Mouse (Mus musculus) stomach, embryonic 15.5 days (tissue): Measurements from ENCODE around the gene Hinfp. TPM values are rescaled to one million over a fixed set of nuclear protein-coding genes. Genes with fewer than 3 reads are reported as not detected.
"Not testable (repeated sequence)": the region's sequence is repeated elsewhere in the genome, so short reads cannot be mapped to it uniquely, and the experiment has no call there.

Experiments
- ATAC-seq: fragments of 200-750 bp; cut with Nextera tagmentation; 2 replicates; pipeline ENCODE4 v1.8.0; 2017; ENCODE audit warnings: low read depth, moderate number of reproducible peaks, moderate TSS enrichment; ENCODE audit not compliant: insufficient read depth, low FRiP score
- H3K27ac ChIP-seq: fragments of 300-500 bp; sonication (generic); 2 replicates; pipeline ENCODE4 v1.5.1; 2015; ENCODE audit warnings: mild to moderate bottlenecking, inconsistent platforms
- H3K27me3 ChIP-seq: fragments of 300-500 bp; sonication (generic); replicated peaks from 2 replicates; pipeline ENCODE4 v1.6.1; 2015; ENCODE audit warnings: inconsistent platforms
- H3K36me3 ChIP-seq: fragments of 300-500 bp; sonication (generic); 2 replicates; pipeline ENCODE4 v1.6.1; 2015; ENCODE audit warnings: inconsistent platforms
- H3K4me1 ChIP-seq: fragments of 300-500 bp; sonication (generic); 2 replicates; pipeline ENCODE4 v1.6.1; 2015; ENCODE audit warnings: inconsistent platforms
- H3K4me2 ChIP-seq: fragments of 300-500 bp; sonication (generic); 2 replicates; pipeline ENCODE4 v1.6.1; 2015; ENCODE audit warnings: mild to moderate bottlenecking, inconsistent platforms
- H3K4me3 ChIP-seq: fragments of 300-500 bp; sonication (generic); replicated peaks from 2 replicates; pipeline ENCODE4 v1.5.1; 2015; ENCODE audit warnings: inconsistent platforms
- H3K9ac ChIP-seq: fragments of 300-500 bp; sonication (generic); 2 replicates; pipeline ENCODE4 v1.6.1; 2015; ENCODE audit warnings: inconsistent platforms
- H3K9me3 ChIP-seq: fragments of 300-500 bp; sonication (generic); 2 replicates; pipeline ENCODE4 v1.6.1; 2016; ENCODE audit warnings: inconsistent platforms
- WGBS: fragments of 180-500 bp; shearing (Covaris S2); methylation state at CpG from one replicate; pipeline ENCODE4 v1.1.7; 2015; 5-methylcytosine and 5-hydroxymethylcytosine counted together
- polyA plus RNA-seq: library from polyadenylated mRNA; unstranded; fragments of >200 nt; fragmentation: Nextera tagmentation; extraction: Ambion mirVana; gene quantifications from 2 replicates; pipeline ENCODE4 v1.2.1, GENCODE M21; 2015

Gene Hinfp
- polyA plus RNA-seq, 1 experiment from 2014 or later: 20.3 TPM

DNA sequence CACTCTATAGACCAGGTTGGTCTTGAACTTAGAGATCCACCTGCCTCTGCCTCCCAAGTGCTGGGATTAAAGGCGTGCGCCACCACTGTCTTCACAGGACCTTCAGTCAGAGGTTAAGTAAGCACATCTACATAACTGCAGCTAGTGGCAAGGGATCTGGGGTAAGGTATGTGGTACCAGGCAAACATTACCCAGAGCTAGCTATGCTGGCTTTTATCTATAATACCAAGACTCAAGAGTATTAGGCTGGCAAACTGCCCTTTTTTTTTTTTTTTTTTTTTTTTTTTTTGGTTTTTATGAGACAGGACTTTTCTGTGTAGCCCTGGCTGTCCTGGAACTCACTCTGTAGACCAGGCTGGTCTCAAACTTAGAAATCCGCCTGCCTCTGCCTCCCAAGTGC, 5.5 kb downstream of the Hinfp start:
- H3K27me3 ChIP-seq, H3K9ac ChIP-seq, H3K9me3 ChIP-seq, H3K27ac ChIP-seq, H3K4me1 ChIP-seq, H3K4me3 ChIP-seq, ATAC-seq, H3K4me2 ChIP-seq: not testable (repeated sequence)
- 93% methylated on average over 3 of the region's 3 CpGs for WGBS
- peaks cover 53% of the 10 kb centered on the region for H3K36me3 ChIP-seq

DNA sequence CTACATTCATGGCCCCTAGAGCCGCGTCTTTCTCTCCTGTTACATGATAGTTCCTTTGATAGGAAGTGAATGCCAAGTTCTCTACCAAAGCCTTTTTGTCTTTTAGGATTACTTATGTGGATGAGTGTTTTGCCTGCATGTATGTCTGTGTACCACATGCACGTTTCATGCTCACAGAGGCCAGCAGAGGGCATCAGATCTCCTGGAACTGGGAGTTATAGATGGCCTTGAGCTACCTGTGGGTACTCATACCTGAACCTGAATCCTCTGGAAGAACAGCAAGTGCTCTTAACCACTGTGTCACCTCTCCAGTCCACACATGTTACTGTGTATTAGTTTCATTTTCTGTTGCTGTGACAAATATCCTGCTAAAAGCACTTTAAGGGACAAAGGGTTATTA, 13.0 kb downstream of the Hinfp start:
- 70% methylated on average over 3 of the region's 3 CpGs for WGBS
- 0 out of 2 replicates have a peak, but pooled peaks cover 6% of the 10 kb centered on the region for H3K27me3 ChIP-seq
- H3K27ac ChIP-seq: no peak overlapping the region
- no peak for ATAC-seq
- peaks cover 16% of the 10 kb centered on the region for H3K4me1 ChIP-seq
- H3K36me3 ChIP-seq: peaks cover 46% of the 10 kb centered on the region
- no peak overlapping the region for H3K9ac ChIP-seq
- no peak overlapping the region for H3K4me3 ChIP-seq
- no peaks in the 10 kb centered on the region for H3K9me3 ChIP-seq
- no peak overlapping the region for H3K4me2 ChIP-seq

DNA sequence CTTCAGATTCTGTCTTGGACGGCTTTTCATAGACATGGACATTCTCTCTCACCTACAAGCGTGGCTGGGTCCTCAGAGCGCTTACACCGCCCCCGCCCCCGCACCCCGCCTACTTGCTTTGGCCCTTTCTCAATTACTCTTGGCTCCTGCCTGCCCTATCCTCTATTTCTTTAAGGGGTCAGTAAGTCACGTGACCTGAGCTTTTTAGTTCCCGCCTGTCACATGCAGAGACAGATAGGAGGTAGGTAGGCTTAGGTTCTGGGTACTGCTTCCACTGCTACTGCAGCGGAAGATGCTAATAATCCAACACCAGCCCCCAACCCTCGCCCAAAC, 16.5 kb downstream of the Hinfp start:
- peaks cover 26% of the 10 kb centered on the region for H3K4me1 ChIP-seq
- 0 out of 2 replicates have a peak overlapping the region, but pooled peaks have one; percentile 66 for H3K4me3 ChIP-seq
- 0 out of 2 replicates have a peak, but pooled peaks have one; percentile 11 for ATAC-seq
- H3K36me3 ChIP-seq: peaks cover 21% of the 10 kb centered on the region
- H3K4me2 ChIP-seq: peak overlapping the region; percentile 98
- WGBS: 16% methylated on average over 11 of the region's 11 CpGs
- H3K9me3 ChIP-seq: no peaks in the 10 kb centered on the region
- H3K27me3 ChIP-seq: 0 out of 2 replicates have a peak, but pooled peaks cover 10% of the 10 kb centered on the region
- H3K9ac ChIP-seq: no peak overlapping the region
- no peak overlapping the region for H3K27ac ChIP-seq

DNA sequence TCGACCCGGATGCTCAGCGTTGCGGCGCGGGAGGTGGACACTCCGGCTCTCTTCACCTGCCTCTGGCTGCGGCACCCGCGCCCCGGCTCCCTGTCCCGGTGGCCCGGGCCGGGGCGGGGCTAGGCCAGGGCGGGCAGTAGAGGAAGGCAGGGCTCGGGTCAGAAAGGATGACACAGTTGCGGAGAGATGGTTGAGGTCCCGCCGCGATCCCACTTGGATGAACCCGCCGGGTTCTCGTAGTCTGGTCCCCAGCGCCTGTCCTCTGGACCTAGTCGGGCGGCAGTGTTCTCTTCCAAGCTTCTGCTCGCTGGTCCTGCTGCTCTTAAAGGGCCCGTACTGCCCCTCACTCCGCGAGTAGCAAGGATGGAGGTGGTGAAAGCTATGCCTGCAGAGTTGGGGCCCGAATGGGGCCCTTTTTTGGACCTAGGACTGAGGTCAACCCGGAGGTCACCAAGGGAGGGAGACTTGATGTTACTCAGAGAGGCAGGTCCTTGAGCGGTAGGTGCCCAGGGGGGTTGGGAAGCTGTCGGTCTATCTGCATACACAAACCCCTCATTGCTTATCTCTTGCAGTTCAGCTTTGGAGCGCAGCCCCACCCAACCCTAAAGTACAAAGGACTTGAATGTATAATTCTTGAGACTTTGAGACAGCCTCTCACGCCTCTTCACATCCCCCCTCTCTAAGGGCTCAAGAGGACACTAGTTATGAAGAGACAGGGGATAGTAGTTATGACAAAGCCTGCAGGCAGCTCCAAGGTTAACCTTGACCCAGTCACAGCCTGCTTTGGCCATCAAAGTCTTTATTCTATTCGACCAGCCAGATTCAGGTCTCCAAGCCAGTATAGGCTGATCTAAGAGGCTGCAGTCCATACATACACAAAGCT, 17.2 kb downstream of the Hinfp start, which contains the start of gene Abcg4:
Abcg4 (minus strand) TSS at position 540 of the 883 bp plus-strand sequence.
- Histone ChIP-seq H3K9me3 (no peaks in the 10 kb centered on the region), H3K27me3 (0 out of 2 replicates have a peak, but pooled peaks cover 10% of the 10 kb centered on the region), H3K4me2 (peak within 1 kb of the TSS; percentile 98), H3K4me3 (peak within 1 kb of the TSS; percentile 66), H3K27ac (no peak within 1 kb of the TSS), H3K9ac (peak within 1 kb of the TSS; percentile 42), H3K36me3 (peaks cover 15% of the 10 kb centered on the region; the same call in 1 of the 2 replicates), H3K4me1 (peaks cover 26% of the 10 kb centered on the region)
- under 1% methylated on average over 38 of the region's 38 CpGs for WGBS
- ATAC-seq: peak; percentile 78

DNA sequence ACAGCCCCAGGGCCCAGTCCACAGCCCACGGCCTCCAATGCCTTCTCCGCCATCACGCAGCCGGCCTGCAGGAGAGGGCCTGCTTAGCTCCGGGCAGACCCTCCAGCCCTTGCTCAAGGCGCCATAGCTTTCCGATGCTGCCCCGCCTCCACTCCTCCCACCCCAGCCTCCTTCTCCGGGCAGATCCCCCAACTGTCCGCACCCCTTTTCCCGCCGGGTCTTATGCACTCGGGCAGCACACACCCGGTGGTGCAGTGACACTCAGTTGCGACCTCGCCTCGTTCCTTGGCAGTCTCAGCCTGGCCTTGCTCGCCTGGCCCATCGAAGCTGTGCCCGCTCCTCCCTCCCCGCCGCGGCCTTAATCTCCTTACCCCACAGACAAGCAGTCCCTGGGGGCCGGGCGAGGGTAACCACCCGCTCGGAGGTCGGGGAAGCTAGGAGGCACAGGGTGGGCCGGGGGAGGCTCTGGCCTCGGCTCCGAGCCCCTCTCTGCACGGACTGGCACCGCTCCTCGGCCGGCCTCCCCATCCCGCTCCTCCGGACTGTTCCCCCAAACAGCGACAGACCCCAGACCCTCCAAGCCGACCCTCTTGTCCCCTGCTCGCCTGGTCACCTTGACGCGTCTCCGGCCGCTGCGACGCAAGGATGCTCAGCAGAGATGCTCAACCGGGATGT, 17.9 kb downstream of the Hinfp start:
- under 1% methylated on average over 46 of the region's 47 CpGs for WGBS
- Histone ChIP-seq H3K27me3 (0 out of 2 replicates have a peak, but pooled peaks cover 10% of the 10 kb centered on the region), H3K4me2 (peak overlapping the region; percentile 98), H3K36me3 (0 out of 2 replicates have a peak, but pooled peaks cover 7% of the 10 kb centered on the region), H3K27ac (no peak overlapping the region), H3K9ac (peak overlapping the region; percentile 42), H3K9me3 (no peaks in the 10 kb centered on the region), H3K4me1 (peaks cover 26% of the 10 kb centered on the region), H3K4me3 (peak overlapping the region; percentile 66)
- ATAC-seq: peak; percentile 23

DNA sequence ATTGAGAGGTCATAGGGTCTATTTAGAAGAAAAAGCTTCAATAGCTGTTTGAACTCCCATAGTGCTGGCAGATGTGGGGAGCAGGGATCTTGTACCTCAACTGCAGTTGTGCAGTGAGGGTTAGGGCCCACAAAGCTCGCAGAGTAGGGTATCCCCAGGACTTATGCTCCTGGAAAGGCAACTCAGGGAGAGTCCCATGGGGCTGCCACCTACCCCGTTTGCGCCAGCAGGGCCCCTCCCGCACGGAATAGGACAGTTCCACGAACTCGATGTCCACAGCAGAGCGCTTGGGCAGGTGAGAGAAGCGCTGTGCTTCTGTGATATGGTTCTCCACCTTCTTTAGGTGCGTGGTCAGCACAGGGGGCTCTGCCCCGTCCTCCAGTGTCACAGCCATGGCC, 18.5 kb downstream of the Hinfp start:
- 0 out of 2 replicates have a peak, but pooled peaks have one; percentile 1 for ATAC-seq
- H3K27ac ChIP-seq: no peak overlapping the region
- H3K9ac ChIP-seq: peak overlapping the region; percentile 42; the same call in 1 of the 2 replicates
- H3K4me2 ChIP-seq: peak overlapping the region; percentile 98
- H3K36me3 ChIP-seq: 0 out of 2 replicates have a peak, but pooled peaks cover 5% of the 10 kb centered on the region
- H3K4me3 ChIP-seq: peak overlapping the region; percentile 66
- H3K9me3 ChIP-seq: no peaks in the 10 kb centered on the region
- 0 out of 2 replicates have a peak, but pooled peaks cover 10% of the 10 kb centered on the region for H3K27me3 ChIP-seq
- H3K4me1 ChIP-seq: peaks cover 26% of the 10 kb centered on the region
- 16% methylated on average over 11 of the region's 11 CpGs for WGBS

DNA sequence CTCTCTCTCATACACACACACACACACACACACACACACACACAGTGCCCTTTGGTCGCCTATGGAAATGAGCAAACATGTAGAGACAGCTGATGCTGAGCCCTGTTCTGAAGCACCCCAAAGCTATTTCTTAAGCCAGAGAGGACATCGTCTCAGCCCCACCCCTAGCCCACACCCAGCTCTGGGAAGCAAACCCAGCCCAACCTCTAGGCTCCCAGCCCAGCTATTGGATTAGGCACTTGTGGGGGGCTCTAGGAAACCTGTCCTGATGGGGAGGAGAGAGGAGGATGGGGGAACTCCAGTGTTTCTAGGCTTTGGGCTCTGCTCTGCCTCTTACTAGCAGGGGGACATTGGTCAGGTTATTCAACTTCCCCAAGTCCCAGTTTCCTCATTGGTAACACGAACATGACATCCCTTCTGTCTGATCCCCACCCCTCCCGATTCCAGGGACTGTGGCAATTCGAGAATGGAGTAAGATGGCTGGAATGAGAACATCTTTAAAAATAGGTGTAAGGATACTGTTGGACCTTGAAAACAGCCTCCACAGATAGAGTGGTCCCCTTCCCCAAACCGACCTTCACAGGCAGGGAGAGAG, 19.1 kb downstream of the Hinfp start:
- no peaks in the 10 kb centered on the region for H3K9me3 ChIP-seq
- H3K9ac ChIP-seq: no peak overlapping the region
- H3K4me3 ChIP-seq: peak overlapping the region; percentile 66; the same call in 1 of the 2 replicates
- H3K27ac ChIP-seq: no peak overlapping the region
- no peak for ATAC-seq
- H3K27me3 ChIP-seq: 0 out of 2 replicates have a peak, but pooled peaks cover 10% of the 10 kb centered on the region
- 0 out of 2 replicates have a peak, but pooled peaks cover 5% of the 10 kb centered on the region for H3K36me3 ChIP-seq
- 19% methylated on average over 6 of the region's 6 CpGs for WGBS
- peaks cover 26% of the 10 kb centered on the region for H3K4me1 ChIP-seq
- peak overlapping the region; percentile 10; the same call in 1 of the 2 replicates for H3K4me2 ChIP-seq

DNA sequence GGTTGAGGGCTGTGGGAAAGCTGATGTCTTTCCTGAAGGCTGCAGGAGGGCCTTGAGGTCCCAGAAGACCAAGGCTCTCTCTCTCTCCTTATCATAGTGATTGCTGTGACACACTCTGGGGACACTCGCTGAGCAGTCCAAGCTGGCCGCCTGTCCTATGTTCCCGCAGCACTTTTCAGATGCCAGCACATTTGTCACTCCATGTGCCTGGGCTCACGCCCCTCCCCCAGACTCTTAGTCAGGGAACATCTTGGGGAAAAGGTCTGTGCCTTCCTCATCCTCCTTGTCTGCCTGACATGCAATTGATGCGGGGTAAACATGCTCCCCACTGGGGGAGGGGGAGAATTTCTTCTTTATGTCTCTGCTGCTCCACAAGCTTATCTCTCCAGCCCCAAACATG, 22.3 kb downstream of the Hinfp start:
- WGBS: 59% methylated on average over 5 of the region's 5 CpGs
- Histone ChIP-seq H3K4me2 (no peak overlapping the region), H3K27me3 (0 out of 2 replicates have a peak, but pooled peaks cover 10% of the 10 kb centered on the region), H3K9me3 (no peaks in the 10 kb centered on the region), H3K4me1 (peaks cover 17% of the 10 kb centered on the region), H3K4me3 (no peak overlapping the region), H3K9ac (no peak overlapping the region), H3K36me3 (no peaks in the 10 kb centered on the region), H3K27ac (no peak overlapping the region)
- no peak for ATAC-seq

DNA sequence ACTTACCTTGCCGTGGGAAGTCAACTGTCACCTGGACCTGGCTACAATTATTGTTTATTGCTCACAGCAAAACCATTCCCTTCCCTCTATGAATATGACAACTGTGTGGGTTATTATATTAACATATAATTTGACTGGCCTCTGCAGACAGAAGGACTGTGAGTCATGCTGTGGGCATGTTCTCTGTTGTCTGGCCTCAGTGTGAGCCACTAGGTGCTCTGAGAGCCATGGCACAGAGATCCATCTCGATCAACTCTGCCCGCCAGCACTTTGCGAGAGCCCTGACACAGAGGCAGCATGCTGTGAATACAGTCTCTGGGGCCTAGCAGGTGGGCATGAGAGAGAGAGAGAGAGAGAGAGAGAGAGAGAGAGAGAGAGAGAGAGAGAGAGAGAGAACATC, 35.5 kb downstream of the Hinfp start:
- H3K27ac ChIP-seq: no peak overlapping the region
- no peaks in the 10 kb centered on the region for H3K27me3 ChIP-seq
- WGBS: 85% methylated on average over 4 of the region's 4 CpGs
- no peaks in the 10 kb centered on the region for H3K9me3 ChIP-seq
- peaks cover 17% of the 10 kb centered on the region; the same call in 1 of the 2 replicates for H3K4me1 ChIP-seq
- H3K4me2 ChIP-seq: no peak overlapping the region
- H3K36me3 ChIP-seq: no peaks in the 10 kb centered on the region
- no peak for ATAC-seq
- H3K4me3 ChIP-seq: no peak overlapping the region
- H3K9ac ChIP-seq: no peak overlapping the region

DNA sequence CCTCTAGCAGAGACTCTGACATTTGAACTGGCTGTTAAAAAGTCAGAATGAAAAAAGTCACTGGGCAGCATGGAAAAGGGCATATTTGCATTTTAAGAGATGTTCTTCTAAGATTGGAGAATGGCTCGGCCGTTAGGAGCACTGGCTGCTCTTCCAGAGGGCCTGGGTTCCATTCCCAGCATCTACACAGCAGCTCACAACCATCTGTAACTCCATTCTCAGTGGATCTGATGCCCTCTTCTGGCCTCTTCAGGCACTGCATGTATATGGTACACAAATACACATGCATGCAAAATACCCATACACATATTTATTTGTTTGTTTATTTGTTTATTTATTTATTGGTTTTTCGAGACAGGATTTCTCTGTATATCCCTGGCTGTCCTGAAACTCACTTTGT, 36.4 kb downstream of the Hinfp start:
- H3K4me3 ChIP-seq: no peak overlapping the region
- H3K27me3 ChIP-seq: no peaks in the 10 kb centered on the region
- 83% methylated on average over 3 of the region's 3 CpGs for WGBS
- peaks cover 17% of the 10 kb centered on the region; the same call in 1 of the 2 replicates for H3K4me1 ChIP-seq
- ATAC-seq: no peak
- H3K4me2 ChIP-seq: no peak overlapping the region
- no peaks in the 10 kb centered on the region for H3K9me3 ChIP-seq
- no peak overlapping the region for H3K9ac ChIP-seq
- no peak overlapping the region; the same call in 1 of the 2 replicates for H3K27ac ChIP-seq
- no peaks in the 10 kb centered on the region for H3K36me3 ChIP-seq

DNA sequence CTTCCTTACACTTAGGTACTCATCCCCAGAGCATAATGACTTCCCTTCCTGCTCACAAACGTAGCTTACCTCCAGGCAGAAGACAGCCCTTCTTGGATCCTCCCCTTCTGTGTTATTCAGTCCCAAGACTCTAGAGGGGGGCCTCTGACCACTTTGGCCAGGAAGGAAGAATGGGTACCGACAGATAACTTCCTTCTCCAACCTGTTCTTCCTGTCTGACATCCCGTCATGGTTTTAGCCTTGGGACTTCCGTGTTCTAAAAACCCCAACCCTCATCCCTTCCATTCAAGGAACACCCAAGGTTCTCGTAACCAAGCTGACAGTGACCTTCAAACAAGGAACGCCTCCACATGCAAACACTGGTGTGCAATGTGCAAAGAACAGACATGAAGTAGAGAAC, 37.0 kb downstream of the Hinfp start, which contains the start of gene Nlrx1:
Nlrx1 (minus strand) TSS at position 168 of the 400 bp plus-strand sequence.
- peak within 1 kb of the TSS; percentile 50 for H3K4me3 ChIP-seq
- peak within 1 kb of the TSS; percentile 90 for H3K4me2 ChIP-seq
- H3K9ac ChIP-seq: peak within 1 kb of the TSS; percentile 89
- H3K4me1 ChIP-seq: peaks cover 17% of the 10 kb centered on the region; the same call in 1 of the 2 replicates
- 57% methylated on average over 6 of the region's 6 CpGs for WGBS
- ATAC-seq: peak; percentile 33; the same call in 1 of the 2 replicates
- H3K9me3 ChIP-seq: no peaks in the 10 kb centered on the region
- H3K36me3 ChIP-seq: no peaks in the 10 kb centered on the region
- H3K27me3 ChIP-seq: no peaks in the 10 kb centered on the region
- peak within 1 kb of the TSS; percentile 90 for H3K27ac ChIP-seq
